Mouse (Mus musculus) cerebellum, postnatal 25 days (tissue): Measurements from ENCODE around the gene Cmtm4.
"Not testable (repeated sequence)": the region's sequence is repeated elsewhere in the genome, so short reads cannot be mapped to it uniquely, and the experiment has no call there.

Source experiments
- DNase-seq, 2 experiments: peaks; one replicate each; pipeline ENCODE4 v3.0.0; 2021; ENCODE audit warnings: mixed read lengths in 2 of 2

Cmtm4 gene

DNA sequence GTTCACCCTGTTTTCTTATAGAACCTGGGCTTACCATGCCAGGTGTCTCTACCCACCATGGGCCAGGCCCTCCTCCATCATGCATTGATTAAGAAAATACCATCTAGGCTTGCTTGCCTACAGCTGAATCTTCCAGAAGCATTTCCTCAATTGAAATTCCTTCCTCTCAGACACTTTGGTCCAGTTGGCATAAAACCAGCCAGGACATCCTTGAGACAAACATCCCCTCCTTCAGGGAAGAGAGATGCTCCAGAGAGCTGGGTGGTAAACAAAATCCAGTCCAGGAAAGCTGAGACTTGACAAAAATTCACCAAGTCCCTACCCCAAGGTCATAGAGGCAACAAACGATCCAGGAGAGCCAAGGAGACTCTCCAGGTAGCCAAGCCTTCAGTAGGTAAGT lies 61.4 kb downstream of the Cmtm4 start:
- no peak for DNase-seq

GRCm38 (mm10) chr8:104333786-104334185 lies 61.8 kb downstream of the Cmtm4 start:
- no peak for DNase-seq

DNA sequence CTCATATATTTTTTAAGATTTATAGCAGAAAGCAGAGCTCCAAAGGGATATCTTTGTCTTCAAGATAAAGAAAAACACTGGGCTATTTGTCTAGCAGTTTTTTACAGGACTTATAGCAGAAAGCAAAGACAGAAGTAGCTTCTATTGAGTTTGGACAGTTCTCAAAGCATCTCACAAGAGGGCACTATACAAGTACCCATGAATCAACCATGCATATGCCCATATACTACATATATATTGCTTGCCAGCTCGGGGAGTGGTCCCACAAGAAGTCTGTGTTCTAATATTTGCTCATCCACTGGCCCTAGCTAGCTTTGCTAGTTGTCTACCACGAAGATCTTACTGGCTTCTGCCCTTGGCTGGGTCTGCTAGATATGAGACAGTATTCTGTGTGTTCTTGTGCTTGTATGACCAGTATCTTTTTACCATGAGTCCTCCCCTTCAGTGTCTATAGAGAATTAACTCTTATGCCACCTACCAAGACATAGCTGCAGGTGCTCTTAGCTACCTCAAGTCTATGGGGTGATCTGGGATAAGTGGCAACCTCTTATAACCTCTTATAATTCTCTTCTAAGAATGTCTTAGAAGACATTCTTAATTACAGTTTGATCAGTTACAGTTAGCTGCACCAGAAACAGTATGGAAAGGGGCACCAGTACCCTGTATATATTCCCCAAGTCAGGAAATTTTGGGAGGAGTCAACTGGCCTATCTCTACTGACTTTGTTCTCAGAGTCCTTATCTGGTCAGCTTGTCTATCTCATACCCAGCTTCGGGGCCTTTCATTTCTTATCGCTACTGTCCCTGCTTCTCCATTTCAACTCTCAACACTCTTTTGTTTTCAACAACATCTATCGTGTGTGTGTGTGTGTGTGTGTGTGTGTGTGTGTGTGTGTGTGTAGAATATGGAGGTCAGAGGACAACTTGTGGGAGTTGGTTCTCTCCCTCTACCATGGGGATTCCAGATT lies 62.7 kb downstream of the Cmtm4 start:
- DNase-seq: no peak

GRCm38 (mm10) chr8:104321930-104322329 lies 73.7 kb downstream of the Cmtm4 start, which contains the start of gene Cmtm2b:
Cmtm2b (plus strand) TSS chr8:104322230.
- not testable (repeated sequence) for DNase-seq

- DNase-seq: not testable (repeated sequence)
Measured at GRCm38 (mm10) chr8:104321267-104321666, 74.3 kb downstream of the Cmtm4 start, which contains the start of gene Gm11020. Gm11020 (plus strand) TSS chr8:104321567.

- DNase-seq: no peak
Measured at GRCm38 (mm10) chr8:104313311-104313710, 82.3 kb downstream of the Cmtm4 start.

DNA sequence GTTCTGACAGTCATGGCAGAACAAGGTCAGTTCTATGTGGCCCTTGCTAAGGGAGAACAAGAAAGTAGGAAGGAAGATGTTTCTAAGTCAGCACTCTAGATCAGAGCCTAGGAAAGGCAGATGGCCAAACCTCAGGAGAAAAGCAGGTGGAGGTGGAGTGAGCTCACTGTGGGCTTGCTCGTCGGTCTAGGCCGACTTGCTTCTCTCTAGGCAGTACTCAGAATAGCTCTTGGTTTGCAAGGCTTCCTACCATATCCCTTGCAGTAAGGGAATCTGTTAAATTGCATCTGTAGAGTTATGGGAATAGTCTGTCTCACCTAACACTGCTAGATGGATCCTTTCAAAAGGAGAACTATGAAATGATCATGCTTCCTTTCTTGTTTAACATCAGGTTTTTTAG lies 83.6 kb downstream of the Cmtm4 start:
- not testable (repeated sequence) for DNase-seq

DNA sequence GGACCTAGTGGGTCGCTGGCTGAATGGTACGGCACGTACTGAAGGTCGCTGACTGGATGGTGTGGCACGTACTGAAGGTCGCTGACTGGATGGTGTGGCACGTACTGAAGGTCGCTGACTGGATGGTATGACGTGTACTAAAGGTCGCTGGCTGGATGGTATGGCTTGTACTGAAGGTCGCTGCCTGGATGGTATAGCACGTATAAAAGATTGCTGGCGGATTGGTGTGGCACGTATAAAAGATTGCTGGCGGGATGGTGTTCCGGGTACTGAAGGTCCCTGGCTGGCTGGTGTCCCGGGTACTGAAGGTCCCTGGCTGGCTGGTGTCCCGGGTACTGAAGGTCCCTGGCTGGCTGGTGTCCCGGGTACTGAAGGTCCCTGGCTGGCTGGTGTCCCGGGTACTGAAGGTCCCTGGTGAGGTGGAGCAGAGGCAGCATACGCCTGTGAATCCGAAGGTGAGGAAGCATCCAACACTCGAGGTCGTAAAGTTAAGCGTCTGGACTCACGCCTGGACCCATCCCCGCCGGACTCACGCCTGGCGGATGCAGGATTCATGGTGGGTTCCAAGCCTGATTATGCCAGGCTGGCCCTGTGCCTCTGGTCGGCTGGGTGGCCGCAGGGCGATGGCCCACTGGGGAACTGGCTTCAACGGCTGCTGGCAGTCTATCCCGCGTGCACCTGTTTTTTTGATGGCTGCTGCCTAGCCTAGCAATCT lies 86.0 kb downstream of the Cmtm4 start, which contains the start of the genes Gm45711 and Cmtm1:
Gene Gm45711, minus strand, starts transcription at position 641 of the 715 bp plus-strand sequence.
Gene Cmtm1, minus strand, starts transcription at position 705 of the 715 bp plus-strand sequence.
- DNase-seq: peak; percentile 50 to 54

GRCm38 (mm10) chr8:104308341-104308740 lies 87.3 kb downstream of the Cmtm4 start:
- not testable (repeated sequence) for DNase-seq

DNA sequence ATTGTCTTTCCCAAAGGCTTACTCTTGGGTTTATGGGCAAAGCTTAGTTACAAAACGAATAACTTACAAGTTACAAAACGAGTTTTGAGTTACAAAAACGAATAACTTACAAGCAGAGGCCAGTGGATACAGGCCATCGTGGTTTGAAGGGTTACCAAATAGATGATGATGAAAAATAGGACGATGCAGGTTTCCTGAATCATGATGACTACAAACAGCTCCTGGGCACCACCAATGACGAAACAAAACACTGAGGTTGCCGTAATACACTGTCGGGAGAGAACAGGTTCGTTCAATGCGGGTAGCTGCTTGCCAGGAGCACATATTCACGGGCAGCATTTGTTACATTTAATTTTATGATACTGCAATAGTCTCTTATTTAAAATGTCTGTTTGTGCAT lies 90.6 kb downstream of the Cmtm4 start:
- no peak for DNase-seq

DNA sequence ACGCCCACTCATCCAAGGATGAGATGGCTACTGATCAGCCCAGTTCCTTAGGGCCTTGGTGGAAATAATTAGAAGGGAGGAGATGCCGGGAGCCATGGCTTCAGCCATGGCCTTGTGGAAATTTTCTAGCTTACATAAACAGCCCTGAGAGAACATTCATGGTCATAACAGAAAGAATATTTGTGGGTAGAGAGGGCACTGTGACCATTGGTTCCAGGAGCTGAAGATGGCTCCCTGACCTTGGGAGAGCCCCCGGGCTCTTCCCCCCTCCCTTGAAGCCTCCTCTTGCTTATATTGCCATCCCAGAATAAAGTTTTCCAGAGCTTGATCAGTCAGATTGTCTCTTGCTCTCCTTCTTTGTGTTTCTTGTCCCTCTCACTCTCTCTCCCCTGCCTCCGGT lies 93.1 kb downstream of the Cmtm4 start:
- not testable (repeated sequence) for DNase-seq

- DNase-seq: not testable (repeated sequence)
Measured at GRCm38 (mm10) chr8:104301577-104301976, 94.0 kb downstream of the Cmtm4 start.
